Mouse (Mus musculus): ENCODE measurements around the gene Shc1.

- TF ChIP-seq CTCF (IDR thresholded peaks at IDR 0.05; ENCODE audit: control insufficient read depth, insufficient read depth, low read length), result no peak
- peak; percentile 72 for TF ChIP-seq POLR2A (IDR thresholded peaks at IDR 0.05; ENCODE audit: borderline replicate concordance, control insufficient read depth, low read depth, low read length)
These were observed 12.2 kb downstream of the Shc1 start, which contains the start of gene Pygo2 for GRCm38 (mm10) chr3:89430171-89431159.

Data from bone marrow, adult 2 months (tissue).